Mouse (Mus musculus) cerebellum, adult 11 months (tissue): ENCODE results near the gene Nuak1.

Experiments
- DNase-seq: peaks from one replicate; pipeline ENCODE4 v3.0.0; 2022

Gene Nuak1

DNA sequence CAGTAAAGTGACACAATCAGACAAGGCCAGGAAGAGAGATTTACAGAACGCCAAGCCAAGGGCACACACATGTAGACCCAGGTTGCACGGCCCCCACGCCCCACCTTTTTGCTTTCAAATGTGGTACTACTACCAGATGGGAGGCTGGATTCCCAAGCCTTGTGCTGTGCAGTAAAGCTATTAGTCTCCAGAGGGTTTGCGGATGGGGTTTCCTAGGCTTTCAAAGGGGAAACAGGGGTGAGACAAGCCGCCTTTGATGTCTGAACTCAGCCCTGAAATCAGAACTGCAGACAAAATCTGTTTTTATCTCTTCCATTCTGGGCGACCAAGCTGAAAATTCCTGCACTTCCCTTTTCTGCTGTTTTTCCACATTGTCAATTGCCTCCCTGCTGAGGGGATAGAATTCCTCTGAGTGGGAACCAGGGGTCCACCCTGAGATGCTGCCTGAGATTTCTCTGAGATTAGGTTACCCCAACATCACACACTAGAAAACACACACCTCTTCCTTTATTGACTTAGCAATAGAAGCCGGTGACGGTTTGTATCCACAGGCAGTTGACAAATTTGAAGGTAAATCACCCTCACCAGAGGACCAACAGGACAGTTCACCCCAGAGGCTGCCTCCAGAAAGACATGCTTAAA, 35.1 kb downstream of the Nuak1 start:
- no peak for DNase-seq

DNA sequence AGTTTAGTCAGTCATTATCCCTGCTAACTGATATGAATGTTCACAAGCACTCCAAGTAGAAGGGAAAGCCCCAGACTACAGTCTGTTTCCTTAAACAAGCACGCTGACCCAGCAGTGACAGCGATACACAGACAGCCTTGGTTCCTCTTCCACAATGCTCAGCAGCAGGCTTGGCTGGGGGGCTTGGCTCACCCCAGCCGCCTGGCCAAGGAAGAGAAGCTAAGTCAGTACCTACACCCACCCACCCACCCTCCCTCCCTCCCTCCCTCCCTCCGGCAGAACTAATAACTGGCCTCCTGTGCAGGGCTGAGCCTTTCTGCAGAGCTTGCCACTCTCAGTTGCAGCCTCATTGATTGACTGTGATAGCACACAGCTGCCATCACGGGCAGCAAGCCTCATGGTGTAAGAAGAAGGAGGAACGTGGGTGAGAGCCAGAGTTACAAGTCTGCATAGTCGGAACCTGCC, 38.5 kb downstream of the Nuak1 start:
- DNase-seq: no peak

DNA sequence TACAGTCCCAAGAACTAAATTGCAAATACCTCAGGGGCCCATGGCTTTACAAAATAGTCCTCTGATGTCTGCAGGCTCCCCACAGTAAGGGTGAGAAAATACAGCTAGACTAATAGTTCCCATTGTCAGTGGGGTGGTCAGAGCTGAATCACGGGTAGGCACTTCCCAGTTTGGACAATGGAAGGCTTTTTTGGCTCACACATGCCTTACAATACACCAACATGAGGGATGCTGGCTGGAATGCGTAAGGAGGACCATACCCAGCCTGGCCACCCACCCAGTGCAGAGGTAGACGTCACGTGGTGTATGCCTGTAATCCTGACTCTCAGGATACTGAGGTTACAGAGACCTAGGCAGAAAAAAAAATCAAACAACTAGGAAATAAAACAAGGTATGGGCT, 39.2 kb downstream of the Nuak1 start:
- no peak for DNase-seq

DNA sequence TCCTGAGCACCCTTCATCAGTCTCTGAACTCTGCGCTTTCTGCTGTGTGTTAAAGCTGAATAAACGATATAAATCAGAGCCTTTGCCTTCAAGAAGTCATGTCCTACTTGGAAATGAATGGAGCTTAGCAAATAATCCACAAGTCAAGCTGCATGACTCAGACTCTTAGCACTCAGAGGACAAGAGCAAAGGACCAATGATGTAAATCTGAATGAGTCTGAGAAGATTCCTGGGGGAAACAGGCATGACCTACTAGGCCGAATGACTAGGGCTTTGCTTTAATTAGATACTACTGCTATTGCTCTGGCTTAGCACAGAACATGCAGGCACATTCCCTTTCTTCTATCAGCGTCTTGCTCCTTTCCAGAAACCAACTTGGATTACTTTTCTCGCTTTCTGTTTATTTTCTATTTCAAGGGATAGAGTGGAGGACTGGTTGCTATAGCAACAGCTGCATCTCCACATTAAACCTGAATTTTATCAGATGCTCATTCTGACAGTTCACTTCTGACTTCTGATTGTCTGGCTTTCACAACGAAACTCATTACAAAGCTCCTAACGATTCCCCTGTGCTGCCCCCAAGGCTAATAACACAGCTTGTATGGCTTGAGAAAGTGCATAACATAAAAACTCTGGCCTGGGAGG, 40.2 kb downstream of the Nuak1 start:
- no peak for DNase-seq

DNA sequence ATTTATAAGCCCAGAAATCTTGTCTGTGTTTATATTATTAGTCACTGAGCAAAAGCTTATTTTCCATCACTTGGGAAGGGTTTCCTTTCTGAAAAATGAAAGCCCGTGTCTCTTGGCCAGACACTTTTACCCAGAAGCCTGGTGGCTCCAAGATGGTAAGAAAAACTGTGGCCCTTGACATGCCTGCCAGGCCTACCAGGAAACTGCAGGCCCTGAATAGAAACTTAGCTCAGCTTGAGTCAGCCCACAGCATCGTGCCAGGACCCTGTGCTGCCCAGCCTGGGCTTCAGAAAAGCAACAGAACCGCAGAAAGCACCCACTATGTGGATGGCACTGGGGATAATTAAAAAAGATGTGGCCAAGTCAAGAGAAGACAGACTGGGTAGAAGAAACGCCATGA, 43.1 kb downstream of the Nuak1 start:
- DNase-seq: no peak

DNA sequence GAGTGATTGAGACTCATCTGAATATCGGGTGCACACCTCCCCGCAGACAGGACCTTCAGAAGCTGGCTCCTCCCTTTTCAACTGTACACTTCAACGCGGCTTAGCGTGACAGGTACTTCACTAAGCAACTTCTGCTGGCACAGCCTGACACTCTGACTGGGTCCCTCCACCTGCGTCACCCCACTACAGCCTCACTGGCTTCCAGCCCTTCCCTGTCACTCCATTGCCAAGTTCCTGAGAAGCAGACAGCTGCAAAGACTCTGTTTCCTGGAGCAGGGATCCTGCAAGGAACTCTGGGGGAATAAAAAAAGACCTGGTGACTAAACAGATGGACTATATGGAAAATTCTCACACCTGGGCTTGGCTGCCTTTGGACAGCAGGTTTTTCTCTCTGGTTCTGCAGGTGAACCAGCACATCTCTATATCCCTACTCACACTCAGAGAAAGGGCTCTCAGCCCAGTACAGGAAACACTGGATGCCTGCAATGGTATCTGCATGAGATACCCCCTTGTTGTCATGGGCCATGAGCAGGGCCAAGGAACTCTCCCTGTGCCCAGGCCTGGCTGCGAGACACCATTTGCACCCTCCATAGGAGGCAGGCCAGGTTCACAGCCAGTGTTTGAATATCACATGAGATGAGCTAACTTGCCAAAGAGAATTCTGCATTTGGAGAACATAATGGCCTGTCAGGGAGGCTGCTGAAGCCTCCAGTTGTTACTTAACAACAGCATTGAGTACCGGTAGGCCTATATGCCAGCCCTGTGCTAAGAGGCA, 44.3 kb downstream of the Nuak1 start:
- DNase-seq: peak; percentile 53

DNA sequence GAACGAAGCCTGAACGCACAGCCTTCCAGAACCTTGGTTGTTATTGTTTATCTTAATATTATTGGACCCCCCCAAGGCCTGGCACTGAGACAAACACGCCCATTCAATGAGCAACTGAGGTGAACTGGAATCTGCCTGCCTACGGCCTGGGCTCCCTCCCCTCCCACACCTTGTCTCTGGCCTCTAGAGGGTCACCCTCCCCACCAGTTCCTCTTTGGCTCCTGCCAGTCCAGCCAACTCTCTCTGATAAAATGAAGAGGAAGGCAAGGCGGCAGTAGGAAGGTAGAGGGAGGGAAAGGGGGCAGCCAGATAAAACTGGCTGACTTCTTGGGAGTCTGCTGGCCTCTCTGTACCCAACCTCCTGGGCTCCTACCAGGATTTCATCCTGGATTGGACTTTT, 45.1 kb downstream of the Nuak1 start:
- DNase-seq: no peak

DNA sequence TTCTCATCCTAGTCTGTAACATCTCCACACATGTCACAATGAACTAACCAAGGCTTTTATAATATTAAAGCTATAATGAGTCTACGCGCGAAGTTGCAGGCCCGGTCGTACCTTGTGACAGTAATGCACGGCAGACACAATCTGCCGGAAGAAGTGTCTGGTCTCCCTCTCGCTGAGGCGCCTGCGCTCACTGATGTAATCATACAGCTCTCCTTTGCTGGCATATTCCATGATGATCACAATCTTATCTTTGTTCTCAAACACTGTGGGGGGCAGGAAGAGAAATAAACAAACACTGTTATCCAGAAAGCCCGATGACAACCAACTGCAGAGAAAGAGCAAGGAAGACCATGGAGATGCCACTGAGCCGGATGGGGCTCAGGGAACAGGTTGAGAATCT, 46.5 kb downstream of the Nuak1 start:
- no peak for DNase-seq

DNA sequence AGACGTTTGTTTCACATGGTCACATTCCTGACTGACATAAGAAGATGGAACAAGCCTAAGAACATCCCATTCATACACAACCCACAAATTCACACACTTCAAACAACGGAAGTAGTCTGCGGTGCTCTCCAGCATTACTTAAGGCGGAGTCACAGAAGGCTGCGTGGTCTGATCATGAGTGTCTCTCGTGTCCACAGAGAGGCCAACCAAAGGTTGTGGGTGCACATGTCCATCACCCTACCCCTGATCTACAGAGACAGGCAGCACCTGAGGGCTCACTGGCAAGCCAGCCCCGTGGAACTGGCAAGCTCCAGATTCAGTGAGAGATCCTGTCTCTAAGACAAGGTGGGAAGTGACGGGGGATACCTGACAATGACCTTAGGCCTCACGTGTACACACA, 47.0 kb downstream of the Nuak1 start:
- DNase-seq: no peak

DNA sequence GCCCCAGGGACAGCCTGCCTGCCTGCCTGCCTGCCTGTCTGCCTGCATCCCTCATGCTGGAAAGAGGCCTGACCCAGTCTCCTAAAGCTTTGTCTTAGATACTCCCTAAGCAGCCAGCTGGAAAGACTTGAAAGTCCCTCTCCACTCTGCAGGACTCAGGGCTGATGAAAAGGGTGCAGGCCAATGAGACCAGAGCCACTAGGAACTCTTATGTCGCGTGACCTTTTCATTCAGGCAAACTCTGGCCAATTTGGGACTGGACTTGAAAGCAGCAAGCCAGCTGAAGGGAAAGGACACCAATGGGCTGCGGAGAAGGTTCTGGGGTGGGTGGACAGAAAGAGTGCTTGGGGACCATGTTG, 47.7 kb downstream of the Nuak1 start:
- no peak for DNase-seq

DNA sequence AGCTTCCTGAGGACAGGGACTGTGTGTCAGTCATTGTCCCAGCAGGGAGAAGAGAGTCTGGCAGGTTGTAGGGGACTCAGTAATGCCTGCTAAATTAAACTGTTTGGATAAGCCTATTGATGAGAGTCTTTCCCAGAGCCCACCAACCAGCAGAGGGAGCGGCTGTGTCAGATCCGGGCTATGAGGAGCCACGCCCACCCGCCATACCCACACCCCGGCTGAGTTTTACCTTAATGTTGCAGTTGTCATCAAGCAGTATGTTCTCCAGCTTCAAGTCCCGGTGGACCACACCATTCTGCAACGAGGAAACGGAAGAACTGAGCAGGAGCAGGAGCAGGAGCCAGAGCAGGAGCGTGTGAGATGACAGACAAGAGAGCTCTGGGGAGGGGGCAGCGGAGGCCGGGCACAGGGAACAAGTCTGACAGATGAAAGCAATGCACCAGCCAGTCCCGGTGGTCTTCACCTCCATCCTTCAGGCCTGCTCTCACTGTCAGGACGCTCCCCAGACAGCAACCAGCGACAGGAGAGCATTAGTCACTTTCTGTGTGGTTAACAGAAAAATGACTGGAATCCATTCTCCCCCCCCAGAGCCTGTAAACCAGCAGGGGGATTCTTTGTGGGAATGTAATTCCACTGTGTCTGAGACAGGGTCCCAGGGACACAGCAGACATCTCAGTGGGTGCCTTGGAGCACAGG, 48.2 kb downstream of the Nuak1 start:
- no peak for DNase-seq

DNA sequence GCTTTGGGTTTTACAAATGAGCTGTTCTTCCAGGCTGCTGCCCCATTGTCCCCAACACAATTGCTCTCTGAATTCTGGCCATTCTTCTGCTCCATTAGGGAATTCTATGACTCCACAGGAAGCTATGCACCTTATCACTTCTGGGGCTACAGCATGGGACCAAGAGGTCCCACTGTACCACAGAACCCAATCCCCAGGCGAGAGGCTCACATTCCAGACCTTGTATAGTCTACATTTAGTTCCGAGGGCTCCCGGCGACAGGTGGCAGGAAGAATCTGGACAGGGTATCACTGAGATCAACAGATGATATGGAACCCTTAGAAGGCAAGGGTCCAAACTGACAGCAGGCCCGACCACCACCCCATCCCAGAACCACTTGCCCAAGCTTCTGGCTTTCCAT, 50.7 kb downstream of the Nuak1 start:
- no peak for DNase-seq

DNA sequence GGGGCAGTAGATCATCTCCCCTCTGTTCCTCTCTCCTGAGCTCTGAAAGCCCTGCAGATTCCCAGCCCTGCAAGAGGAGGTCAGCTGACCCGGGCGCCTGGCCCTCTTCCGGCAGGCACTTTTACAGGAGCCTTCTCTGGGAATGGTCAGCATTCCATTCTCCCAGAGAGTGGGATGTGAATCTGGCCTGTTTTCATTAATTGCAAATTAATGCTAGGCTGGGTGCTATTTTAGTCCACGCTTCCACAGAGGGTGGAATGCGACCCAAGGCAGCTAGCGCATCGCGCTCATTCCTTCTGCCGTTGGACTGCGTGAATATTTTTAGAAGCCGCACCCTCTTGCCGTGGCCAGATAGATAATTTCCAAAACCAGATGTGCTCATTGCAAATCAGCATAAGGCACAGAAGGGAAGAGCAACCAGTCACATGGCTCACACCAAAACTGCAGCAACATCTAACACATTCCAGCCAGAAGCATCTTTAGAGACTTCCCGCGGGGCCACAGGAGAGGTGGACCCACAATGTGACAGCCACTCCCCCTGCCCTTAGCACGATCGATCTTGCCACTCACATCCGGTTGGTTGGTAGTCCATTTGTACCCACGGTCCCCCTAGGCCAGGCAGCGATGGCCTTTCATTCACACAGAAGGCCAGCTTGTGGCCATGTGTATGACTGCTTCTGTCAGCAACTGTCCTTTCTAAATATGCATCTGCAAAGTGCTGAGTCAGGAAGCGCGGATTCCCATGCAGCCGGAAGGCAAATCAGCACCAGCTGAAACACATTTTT, 51.8 kb downstream of the Nuak1 start:
- no peak for DNase-seq

DNA sequence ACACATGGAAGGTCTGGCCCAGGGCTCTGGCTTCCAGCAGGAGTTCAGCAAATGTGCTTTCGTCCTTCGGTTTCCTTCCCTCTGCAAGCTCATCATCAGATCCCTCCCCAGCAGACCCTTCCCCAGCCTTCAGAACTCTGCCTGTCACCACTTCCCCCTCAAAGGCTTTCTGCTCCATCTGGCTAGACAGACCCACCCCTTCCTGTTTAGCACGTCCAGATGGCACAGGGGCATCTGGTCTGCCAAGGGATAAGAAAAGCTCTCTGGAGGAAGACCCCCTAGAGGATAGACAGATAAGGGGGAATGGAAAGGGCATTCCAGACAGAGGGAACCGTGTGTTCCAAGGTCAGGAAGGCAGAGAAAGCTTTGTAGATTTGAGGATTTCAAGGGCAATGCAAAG, 53.1 kb downstream of the Nuak1 start:
- no peak for DNase-seq

DNA sequence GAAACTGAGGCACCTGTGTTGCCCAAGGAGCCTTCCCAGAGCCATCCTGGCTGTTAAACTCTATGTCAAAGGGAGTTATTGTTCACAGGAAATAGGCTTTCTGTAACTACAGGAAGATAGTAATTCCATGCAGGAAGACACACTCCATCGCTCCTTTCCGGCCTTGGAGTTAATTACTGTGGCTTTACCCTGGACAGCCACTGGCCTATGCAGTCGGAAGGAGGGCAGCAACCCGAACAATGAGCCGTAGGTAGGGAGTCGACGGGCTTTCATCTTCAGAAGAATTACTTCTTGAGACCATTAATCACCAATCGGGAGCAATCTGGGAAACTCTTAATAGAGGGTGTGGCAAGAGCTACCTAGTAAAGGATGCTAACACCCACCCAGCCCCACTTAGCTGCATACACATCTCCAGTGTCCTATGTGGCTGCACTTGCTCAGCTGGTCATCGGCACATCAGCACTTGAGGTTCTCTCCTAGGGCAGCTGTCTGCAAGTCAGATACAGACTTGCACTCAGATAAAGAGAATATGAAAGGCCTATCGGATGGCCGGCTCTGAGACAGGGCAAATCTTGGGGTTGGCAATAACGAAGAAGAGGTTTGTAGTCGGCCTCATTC, 53.7 kb downstream of the Nuak1 start:
- no peak for DNase-seq

DNA sequence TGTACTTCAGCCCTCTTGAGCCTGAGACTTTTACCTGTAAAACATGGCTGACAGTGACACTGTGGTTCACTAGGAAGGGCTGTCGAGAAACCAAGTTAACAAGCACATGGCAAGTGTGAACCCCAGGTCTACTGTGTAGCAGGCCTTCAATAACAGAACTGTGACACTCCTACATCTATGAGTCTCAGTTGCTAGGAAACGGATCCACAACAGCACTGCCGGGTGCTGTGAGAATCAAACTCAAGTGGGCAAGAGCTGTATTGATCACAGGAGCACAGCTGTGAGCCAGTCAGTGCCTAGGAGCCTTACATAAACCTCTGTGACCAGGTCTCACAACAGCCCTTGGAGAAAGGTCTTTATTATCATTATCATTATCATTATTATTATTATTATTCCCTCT, 54.2 kb downstream of the Nuak1 start:
- DNase-seq: no peak

DNA sequence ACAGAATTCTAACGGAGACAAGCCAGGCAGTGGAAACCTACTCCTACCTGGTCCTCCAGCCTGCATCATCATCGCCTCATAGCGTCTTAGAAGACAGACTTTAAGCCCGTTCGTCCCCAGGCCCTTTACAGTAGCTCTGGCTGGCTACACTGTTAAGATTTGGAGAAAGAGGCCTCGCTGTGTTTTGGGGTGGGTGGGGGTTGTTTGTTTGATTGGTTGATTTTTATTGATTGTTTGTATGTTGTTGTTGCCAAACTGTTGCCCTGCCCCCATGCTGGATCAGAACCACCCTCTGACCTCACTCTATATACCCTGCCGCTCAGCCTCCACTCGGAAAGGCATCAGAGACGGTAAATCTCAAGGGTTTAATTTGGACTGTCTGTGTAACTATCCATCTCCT, 55.6 kb downstream of the Nuak1 start:
- no peak for DNase-seq

DNA sequence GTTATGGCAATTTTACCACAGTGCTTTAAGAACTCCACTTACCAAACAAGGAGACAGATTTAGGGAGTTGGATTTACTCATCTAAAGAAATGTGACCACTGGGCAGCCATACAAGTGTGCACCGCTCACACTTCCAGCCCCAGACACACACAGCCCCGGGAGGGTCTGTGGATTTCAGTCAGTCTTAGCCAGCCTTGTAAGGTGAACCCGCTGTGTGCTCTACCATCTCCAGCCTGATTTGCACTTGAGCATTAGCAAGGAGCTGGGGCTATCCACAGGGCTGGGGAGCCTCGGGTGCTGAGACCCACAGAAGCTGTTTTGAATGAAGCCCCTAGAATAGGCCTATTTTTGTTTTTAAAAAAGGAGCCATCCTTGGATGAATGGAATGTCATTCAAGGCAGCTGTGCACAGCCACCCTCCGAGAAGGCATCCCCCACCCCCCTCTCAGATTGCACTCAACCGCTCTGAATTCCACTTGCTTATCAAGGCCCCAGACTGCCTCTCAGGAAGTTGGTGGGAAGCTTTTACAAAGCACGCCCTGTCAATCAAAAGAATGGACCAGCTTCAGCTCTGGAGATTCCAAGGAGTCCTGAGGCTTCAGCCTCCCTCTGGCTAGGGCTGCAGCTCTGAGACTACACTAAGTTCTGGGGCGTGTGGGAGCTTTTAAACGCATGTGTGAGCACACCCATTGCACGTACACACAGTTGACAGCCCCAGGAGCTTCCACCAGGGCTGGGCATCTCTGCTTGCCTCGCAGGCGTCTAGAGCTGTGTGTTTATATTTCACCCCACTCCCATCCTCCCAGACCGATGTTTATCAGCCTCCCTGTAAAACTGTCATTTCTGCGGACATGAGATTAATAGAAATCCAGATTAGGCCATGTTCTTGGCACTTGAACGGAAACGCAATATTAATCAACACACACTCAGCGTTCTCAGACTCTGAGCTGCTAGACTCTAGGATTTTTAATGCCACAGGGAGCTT, 57.2 kb downstream of the Nuak1 start:
- DNase-seq: no peak

DNA sequence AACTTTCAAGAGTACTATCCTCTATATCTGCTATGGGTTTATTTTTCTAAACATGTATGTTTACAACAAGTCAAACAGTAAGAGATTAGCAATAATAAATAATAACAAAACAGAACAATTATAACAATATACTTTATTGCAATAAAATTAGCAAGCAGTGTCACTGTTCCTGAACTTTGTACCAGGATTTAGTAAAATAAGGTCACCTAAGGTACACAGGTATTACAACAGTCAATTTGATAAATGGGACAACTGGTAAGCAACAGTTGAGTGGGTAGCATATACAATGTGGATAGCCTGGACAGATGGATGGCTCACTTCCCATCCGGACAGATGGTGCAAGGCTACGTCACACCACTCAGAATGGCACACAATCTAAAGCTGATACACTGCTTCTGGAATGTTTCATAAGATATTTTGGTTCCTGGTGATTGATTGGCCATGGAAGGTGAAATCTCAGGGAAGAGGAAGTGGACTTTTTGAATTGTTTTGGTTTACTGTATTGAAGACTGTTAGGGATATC, 59.1 kb downstream of the Nuak1 start:
- peak; percentile 81 for DNase-seq

DNA sequence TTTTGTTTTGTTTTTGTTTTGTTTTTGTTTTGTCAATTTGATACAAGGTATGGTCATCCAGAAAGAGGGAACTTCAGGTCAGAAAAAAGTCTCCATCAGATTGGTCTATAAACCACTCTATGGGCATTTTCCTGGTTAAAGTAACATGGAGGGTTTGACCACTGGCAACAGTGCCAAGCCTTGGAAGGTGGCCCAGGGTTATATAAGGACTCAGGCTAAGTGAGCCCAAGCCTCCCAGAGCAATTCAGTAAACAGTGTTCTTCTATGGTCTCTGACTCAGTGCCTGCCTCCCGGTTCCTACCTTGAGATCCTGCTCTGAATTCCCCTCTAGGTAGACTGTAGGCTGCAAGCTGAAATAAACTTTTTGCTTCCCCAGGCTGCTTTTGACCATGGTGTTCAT, 61.0 kb downstream of the Nuak1 start:
- DNase-seq: no peak

DNA sequence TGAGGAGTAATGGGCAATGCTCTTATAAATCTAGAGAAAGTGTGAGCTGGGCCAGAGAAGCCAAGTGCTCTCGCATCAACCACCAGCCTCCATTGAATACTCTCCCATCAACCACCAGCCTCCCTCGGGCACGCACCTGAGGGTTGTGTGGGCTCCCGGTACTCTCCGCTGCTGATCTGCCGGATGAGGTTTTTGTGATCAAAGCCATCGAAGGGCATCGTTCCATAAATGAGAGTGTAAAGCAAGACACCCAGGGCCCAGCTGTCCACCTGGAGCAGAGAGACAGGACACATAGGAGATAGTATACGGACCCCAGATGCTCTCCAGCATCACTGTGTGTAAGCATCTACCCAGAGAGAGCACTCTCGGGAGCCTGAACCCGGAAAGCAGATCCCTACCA, 62.4 kb downstream of the Nuak1 start:
- no peak for DNase-seq
